Mouse (Mus musculus): ENCODE data around the gene Dnajc5. TPM values are rescaled to one million over a fixed set of nuclear protein-coding genes. Genes with fewer than 3 reads are reported as not detected.
"Not testable (repeated sequence)": the region's sequence is repeated elsewhere in the genome, so short reads cannot be mapped to it uniquely, and the experiment has no call there.

Gene Dnajc5
- polyA plus RNA-seq, 1 experiment from 2014 or later = 102 TPM

GRCm38 (mm10) chr2:181491432-181492205, 28.7 kb upstream of the Dnajc5 start:
- ATAC-seq (ENCODE audit: low FRiP score) (no peak), DNase-seq (ENCODE audit: low spot score, missing footprints) (no peak)
- Histone ChIP-seq H3K9ac (ENCODE audit: low read length) (no peak overlapping the region), H3K4me2 (no peak overlapping the region), H3K36me3 (ENCODE audit: control insufficient read depth, insufficient read depth, low read length) (no peaks in the 10 kb centered on the region), H3K27me3 (ENCODE audit: control insufficient read depth, insufficient read depth, low read length) (no peaks in the 10 kb centered on the region), H3K4me3 (ENCODE audit: low read depth, low read length) (no peak overlapping the region), H3K27ac (ENCODE audit: low read depth, low read length) (no peak overlapping the region), H3K4me1 (ENCODE audit: control insufficient read depth, insufficient read depth, low read length) (no peaks in the 10 kb centered on the region), H3K9me3 (ENCODE audit: control insufficient read depth, low read length) (no peaks in the 10 kb centered on the region)
- 22% methylated on average over 7 of the region's 7 CpGs for WGBS

- Histone ChIP-seq H3K9ac (ENCODE audit: low read length) (no peak overlapping the region), H3K27me3 (ENCODE audit: control insufficient read depth, insufficient read depth, low read length) (no peaks in the 10 kb centered on the region), H3K4me1 (ENCODE audit: control insufficient read depth, insufficient read depth, low read length) (no peaks in the 10 kb centered on the region), H3K4me3 (ENCODE audit: low read depth, low read length) (no peak overlapping the region), H3K4me2 (no peak overlapping the region), H3K27ac (ENCODE audit: low read depth, low read length) (no peak overlapping the region), H3K9me3 (ENCODE audit: control insufficient read depth, low read length) (no peaks in the 10 kb centered on the region), H3K36me3 (ENCODE audit: control insufficient read depth, insufficient read depth, low read length) (no peaks in the 10 kb centered on the region)
- ATAC-seq (ENCODE audit: low FRiP score) (no peak), DNase-seq (ENCODE audit: low spot score, missing footprints) (no peak)
- 47% methylated on average over 3 of the region's 3 CpGs for WGBS
These were observed 28.1 kb upstream of the Dnajc5 start for GRCm38 (mm10) chr2:181492206-181492605.

GRCm38 (mm10) chr2:181493156-181493927, 26.9 kb upstream of the Dnajc5 start, which contains the start of gene Abhd16b:
Abhd16b (plus strand) TSS chr2:181493206.
- 86% methylated on average over 31 of the region's 31 CpGs for WGBS
- no peaks in the 10 kb centered on the region for H3K36me3 ChIP-seq (ENCODE audit: control insufficient read depth, insufficient read depth, low read length)
- H3K27me3 ChIP-seq (ENCODE audit: control insufficient read depth, insufficient read depth, low read length) = no peaks in the 10 kb centered on the region
- no peaks in the 10 kb centered on the region for H3K9me3 ChIP-seq (ENCODE audit: control insufficient read depth, low read length)
- H3K4me3 ChIP-seq (ENCODE audit: low read depth, low read length) = no peak within 1 kb of the TSS
- no peak within 1 kb of the TSS for H3K4me2 ChIP-seq
- ATAC-seq (ENCODE audit: low FRiP score) = no peak
- H3K4me1 ChIP-seq (ENCODE audit: control insufficient read depth, insufficient read depth, low read length) = peaks cover 8% of the 10 kb centered on the region
- DNase-seq (ENCODE audit: low spot score, missing footprints) = no peak
- H3K9ac ChIP-seq (ENCODE audit: low read length) = no peak within 1 kb of the TSS
- H3K27ac ChIP-seq (ENCODE audit: low read depth, low read length) = no peak within 1 kb of the TSS

DNA sequence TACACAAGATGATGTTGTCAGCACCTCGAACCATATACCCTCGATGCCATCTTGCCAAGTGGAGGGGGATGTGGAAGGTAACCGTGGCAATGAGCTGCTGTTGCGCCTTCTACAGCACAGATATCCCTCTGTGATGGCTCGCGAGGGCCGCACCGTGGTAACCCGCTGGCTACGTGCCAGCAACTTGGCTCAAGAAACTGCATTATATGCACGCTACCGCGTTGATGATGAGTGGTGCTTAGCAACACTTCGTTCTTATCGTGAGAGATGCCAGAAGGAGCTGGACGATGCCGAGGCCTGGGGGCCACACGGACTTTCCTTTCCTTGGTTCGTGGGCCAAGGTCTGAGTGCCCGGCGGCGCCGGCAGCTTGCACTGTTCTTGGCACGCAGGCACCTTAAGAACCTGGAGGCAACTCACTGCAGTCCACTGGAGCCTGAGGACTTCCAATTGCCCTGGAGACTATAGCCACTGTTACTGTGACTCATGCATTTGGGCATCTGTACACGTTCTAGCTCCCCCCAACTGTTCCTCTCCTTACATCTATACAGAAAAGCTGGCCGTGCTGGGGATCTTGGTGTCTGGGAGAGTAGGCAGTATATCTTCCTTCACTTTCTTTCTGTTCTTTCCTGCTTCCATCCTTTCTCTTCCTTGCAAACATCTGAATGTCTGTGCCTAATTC, 25.9 kb upstream of the Dnajc5 start:
- Histone ChIP-seq H3K27ac (ENCODE audit: low read depth, low read length) (no peak overlapping the region), H3K9me3 (ENCODE audit: control insufficient read depth, low read length) (no peaks in the 10 kb centered on the region), H3K4me1 (ENCODE audit: control insufficient read depth, insufficient read depth, low read length) (peaks cover 9% of the 10 kb centered on the region), H3K27me3 (ENCODE audit: control insufficient read depth, insufficient read depth, low read length) (no peaks in the 10 kb centered on the region), H3K4me3 (ENCODE audit: low read depth, low read length) (no peak overlapping the region), H3K4me2 (no peak overlapping the region), H3K36me3 (ENCODE audit: control insufficient read depth, insufficient read depth, low read length) (no peaks in the 10 kb centered on the region), H3K9ac (ENCODE audit: low read length) (no peak overlapping the region)
- WGBS = 80% methylated on average over 26 of the region's 26 CpGs
- ATAC-seq (ENCODE audit: low FRiP score) (no peak), DNase-seq (ENCODE audit: low spot score, missing footprints) (no peak)

- not testable (repeated sequence) for H3K4me3 ChIP-seq (ENCODE audit: low read depth, low read length); H3K4me1 ChIP-seq (ENCODE audit: control insufficient read depth, insufficient read depth, low read length); H3K4me2 ChIP-seq; H3K27me3 ChIP-seq (ENCODE audit: control insufficient read depth, insufficient read depth, low read length); ATAC-seq (ENCODE audit: low FRiP score); DNase-seq (ENCODE audit: low spot score, missing footprints); H3K9me3 ChIP-seq (ENCODE audit: control insufficient read depth, low read length); H3K27ac ChIP-seq (ENCODE audit: low read depth, low read length); H3K9ac ChIP-seq (ENCODE audit: low read length); H3K36me3 ChIP-seq (ENCODE audit: control insufficient read depth, insufficient read depth, low read length)
- 68% methylated on average over 8 of the region's 8 CpGs for WGBS
These were observed 24.4 kb upstream of the Dnajc5 start for GRCm38 (mm10) chr2:181495845-181496244.

- no peaks in the 10 kb centered on the region for H3K9me3 ChIP-seq (ENCODE audit: control insufficient read depth, low read length)
- no peaks in the 10 kb centered on the region for H3K27me3 ChIP-seq (ENCODE audit: control insufficient read depth, insufficient read depth, low read length)
- H3K36me3 ChIP-seq (ENCODE audit: control insufficient read depth, insufficient read depth, low read length) = peaks cover 3% of the 10 kb centered on the region; the same call in 1 of the 2 replicates
- H3K4me2 ChIP-seq = peak overlapping the region; percentile 79
- WGBS = 15% methylated on average over 8 of the region's 8 CpGs
- H3K27ac ChIP-seq (ENCODE audit: low read depth, low read length) = peak overlapping the region; percentile 82
- peak; percentile 51 for ATAC-seq (ENCODE audit: low FRiP score)
- peak overlapping the region; percentile 57 for H3K9ac ChIP-seq (ENCODE audit: low read length)
- H3K4me3 ChIP-seq (ENCODE audit: low read depth, low read length) = peak overlapping the region; percentile 92
- peaks cover 9% of the 10 kb centered on the region for H3K4me1 ChIP-seq (ENCODE audit: control insufficient read depth, insufficient read depth, low read length)
- DNase-seq (ENCODE audit: low spot score, missing footprints) = peak; percentile 94
These were observed 24.0 kb upstream of the Dnajc5 start for GRCm38 (mm10) chr2:181496281-181496680.

GRCm38 (mm10) chr2:181496831-181497547, 23.3 kb upstream of the Dnajc5 start, which contains the start of gene Tpd52l2:
Tpd52l2 (plus strand) TSS chr2:181497142.
- peak within 1 kb of the TSS; percentile 98 for H3K4me2 ChIP-seq
- WGBS = under 1% methylated on average over 46 of the region's 46 CpGs
- no peaks in the 10 kb centered on the region for H3K9me3 ChIP-seq (ENCODE audit: control insufficient read depth, low read length)
- peak within 1 kb of the TSS; percentile 92 for H3K4me3 ChIP-seq (ENCODE audit: low read depth, low read length)
- H3K27me3 ChIP-seq (ENCODE audit: control insufficient read depth, insufficient read depth, low read length) = no peaks in the 10 kb centered on the region
- H3K36me3 ChIP-seq (ENCODE audit: control insufficient read depth, insufficient read depth, low read length) = peaks cover 7% of the 10 kb centered on the region; the same call in 1 of the 2 replicates
- H3K9ac ChIP-seq (ENCODE audit: low read length) = peak within 1 kb of the TSS; percentile 93
- peaks cover 9% of the 10 kb centered on the region for H3K4me1 ChIP-seq (ENCODE audit: control insufficient read depth, insufficient read depth, low read length)
- ATAC-seq (ENCODE audit: low FRiP score) = peak; percentile 97
- peak; percentile 98 for DNase-seq (ENCODE audit: low spot score, missing footprints)
- H3K27ac ChIP-seq (ENCODE audit: low read depth, low read length) = peak within 1 kb of the TSS; percentile 82

DNA sequence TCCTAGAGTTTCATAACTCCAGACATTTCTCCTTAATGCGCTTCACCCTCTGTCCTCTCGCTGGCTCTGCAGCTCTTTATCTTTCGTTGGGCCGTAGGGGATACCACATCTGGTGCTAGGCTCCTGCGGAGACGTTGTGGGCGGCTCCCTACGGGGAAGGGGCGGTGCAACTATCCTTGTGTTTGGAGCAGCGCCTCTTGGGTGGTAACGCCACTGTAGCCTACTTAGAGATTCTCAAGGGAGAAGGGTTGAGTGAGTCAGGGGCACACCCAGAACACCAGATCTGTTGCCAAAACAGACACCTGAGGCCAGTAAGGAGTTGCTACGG, 22.8 kb upstream of the Dnajc5 start:
- DNase-seq (ENCODE audit: low spot score, missing footprints) (peak; percentile 94), ATAC-seq (ENCODE audit: low FRiP score) (peak; percentile 57)
- H3K4me3 ChIP-seq (ENCODE audit: low read depth, low read length) = peak overlapping the region; percentile 92
- H3K4me2 ChIP-seq = peak overlapping the region; percentile 98
- H3K4me1 ChIP-seq (ENCODE audit: control insufficient read depth, insufficient read depth, low read length) = peaks cover 9% of the 10 kb centered on the region
- peak overlapping the region; percentile 93 for H3K9ac ChIP-seq (ENCODE audit: low read length)
- no peaks in the 10 kb centered on the region for H3K27me3 ChIP-seq (ENCODE audit: control insufficient read depth, insufficient read depth, low read length)
- H3K36me3 ChIP-seq (ENCODE audit: control insufficient read depth, insufficient read depth, low read length) = peaks cover 7% of the 10 kb centered on the region; the same call in 1 of the 2 replicates
- no peaks in the 10 kb centered on the region for H3K9me3 ChIP-seq (ENCODE audit: control insufficient read depth, low read length)
- 0% methylated on average over 12 of the region's 12 CpGs for WGBS
- peak overlapping the region; percentile 82 for H3K27ac ChIP-seq (ENCODE audit: low read depth, low read length)

All from midbrain, embryonic 11.5 days (tissue).